In the genomic region with DNA sequence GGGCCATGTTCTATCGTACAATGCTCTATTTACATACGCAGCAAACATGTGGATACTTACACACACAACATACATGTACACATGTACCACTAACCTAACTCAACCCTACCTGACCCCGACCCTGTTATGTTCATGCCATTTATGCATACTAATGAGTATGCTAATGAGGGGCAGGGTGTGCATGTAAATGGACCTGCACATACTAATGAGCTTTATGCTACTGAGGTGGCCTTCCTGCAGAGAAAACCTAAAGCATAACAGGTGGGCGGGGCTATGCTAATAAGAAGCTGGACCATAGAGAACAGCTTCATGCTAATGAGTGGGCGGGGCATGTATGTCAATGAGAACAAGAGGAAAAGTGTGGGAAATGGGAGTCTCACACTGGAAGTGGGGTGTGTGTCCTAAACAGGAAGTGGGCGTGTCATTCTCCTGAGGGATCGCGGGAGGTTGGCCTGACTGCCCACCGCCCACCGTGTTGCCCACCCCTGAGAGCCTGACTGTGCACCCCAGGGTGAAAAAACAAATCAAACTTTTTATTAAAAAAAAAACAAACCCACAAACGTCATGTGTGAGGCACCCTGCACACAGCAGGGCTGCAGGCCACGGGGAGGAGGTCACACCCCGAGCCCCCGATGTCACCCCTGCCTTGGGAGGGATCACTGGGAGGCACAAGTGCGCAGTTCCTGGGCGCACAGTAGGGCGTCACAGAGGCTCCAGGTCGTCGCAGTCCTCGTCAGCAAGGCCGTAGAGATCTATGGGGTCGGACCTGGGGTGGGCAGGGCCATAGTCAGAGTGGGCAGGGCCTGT, we compare ENCODE assay signal across 8 mouse cellular contexts. TPM values are rescaled to one million over a fixed set of nuclear protein-coding genes. Genes with fewer than 3 reads are reported as not detected.
DNase-seq lines count a peak whose midpoint lies in the region; ATAC-seq and TF ChIP-seq lines count a peak whose summit lies in the region.

TSS of gene Ppp2r3d (minus strand) at position 803 of the 807 bp plus-strand sequence.

- no peak for TF ChIP-seq EP300 in lung, postnatal 0 days (IDR thresholded peaks at IDR 0.05)
- no peak for TF ChIP-seq EP300 in stomach, postnatal 0 days (optimal IDR thresholded peaks at IDR 0.05)

- no peak within 1 kb of the TSS for H3K4me3 ChIP-seq in embryonic facial prominence, embryonic 10.5 days
- H3K4me3 ChIP-seq in heart, embryonic 12.5 days: no peak within 1 kb of the TSS
- H3K4me3 ChIP-seq in kidney, postnatal 0 days (replicated peaks; ENCODE audit: low read depth, low read length): no peak within 1 kb of the TSS
- H3K4me3 ChIP-seq in lung, postnatal 0 days (ENCODE audit: low read depth, low read length): no peak within 1 kb of the TSS
- no peak within 1 kb of the TSS for H3K4me3 ChIP-seq in stomach, postnatal 0 days (ENCODE audit: low read depth, low read length)

- no peak for TF ChIP-seq CTCF in Patski (IDR thresholded peaks at IDR 0.05)
- no peak for TF ChIP-seq CTCF in kidney, postnatal 0 days (IDR thresholded peaks at IDR 0.05; ENCODE audit: low read depth)
- TF ChIP-seq CTCF in lung, postnatal 0 days (IDR thresholded peaks at IDR 0.05): no peak
- no peak for TF ChIP-seq CTCF in stomach, postnatal 0 days (IDR thresholded peaks at IDR 0.05; ENCODE audit: low read depth)

- H3K27ac ChIP-seq in embryonic facial prominence, embryonic 10.5 days (replicated peaks): no peak within 1 kb of the TSS
- H3K27ac ChIP-seq in heart, embryonic 12.5 days (ENCODE audit: poor library complexity, severe bottlenecking): no peak within 1 kb of the TSS
- H3K27ac ChIP-seq in kidney, postnatal 0 days: no peak within 1 kb of the TSS
- H3K27ac ChIP-seq in lung, postnatal 0 days (ENCODE audit: low read length): no peak within 1 kb of the TSS
- no peak within 1 kb of the TSS for H3K27ac ChIP-seq in stomach, postnatal 0 days (replicated peaks)

- in situ Hi-C loops in Patski (cut with MboI; ENCODE audit: low pct_unique_long_range_greater_than_20kb): no loop called here

- WGBS in embryonic facial prominence, embryonic 10.5 days: 97% methylated on average over 22 of the region's 22 CpGs
- 93% methylated on average over 22 of the region's 22 CpGs for WGBS in heart, embryonic 12.5 days
- WGBS in kidney, postnatal 0 days: 96% methylated on average over 22 of the region's 22 CpGs
- 94% methylated on average over 22 of the region's 22 CpGs for WGBS in lung, postnatal 0 days
- 97% methylated on average over 22 of the region's 22 CpGs for WGBS in stomach, postnatal 0 days

- H3K27me3 ChIP-seq in Patski: peaks cover 13% of the 10 kb centered on the region
- H3K27me3 ChIP-seq in embryonic facial prominence, embryonic 10.5 days (replicated peaks; ENCODE audit: low read depth, poor library complexity, severe bottlenecking): no peaks in the 10 kb centered on the region
- no peaks in the 10 kb centered on the region for H3K27me3 ChIP-seq in heart, embryonic 12.5 days (replicated peaks)
- no peaks in the 10 kb centered on the region for H3K27me3 ChIP-seq in kidney, postnatal 0 days (ENCODE audit: insufficient read depth, low read length)
- H3K27me3 ChIP-seq in lung, postnatal 0 days (replicated peaks; ENCODE audit: insufficient read depth, low read length): no peaks in the 10 kb centered on the region
- no peaks in the 10 kb centered on the region for H3K27me3 ChIP-seq in stomach, postnatal 0 days (ENCODE audit: control insufficient read depth, insufficient read depth, low read length)

- H3K36me3 ChIP-seq in embryonic facial prominence, embryonic 10.5 days (replicated peaks): peaks cover 17% of the 10 kb centered on the region
- peaks cover 17% of the 10 kb centered on the region for H3K36me3 ChIP-seq in heart, embryonic 12.5 days
- peaks cover 8% of the 10 kb centered on the region; the same call in 1 of the 2 replicates for H3K36me3 ChIP-seq in kidney, postnatal 0 days (ENCODE audit: insufficient read depth, low read length)
- H3K36me3 ChIP-seq in lung, postnatal 0 days (ENCODE audit: insufficient read depth, low read length): peaks cover 6% of the 10 kb centered on the region; the same call in 1 of the 2 replicates
- H3K36me3 ChIP-seq in stomach, postnatal 0 days (ENCODE audit: control insufficient read depth, insufficient read depth, low read length): peaks cover 5% of the 10 kb centered on the region

- H3K9me3 ChIP-seq in embryonic facial prominence, embryonic 10.5 days: peaks cover 12% of the 10 kb centered on the region; the same call in 1 of the 2 replicates
- H3K9me3 ChIP-seq in heart, embryonic 12.5 days (replicated peaks): peaks cover 13% of the 10 kb centered on the region
- H3K9me3 ChIP-seq in kidney, postnatal 0 days (replicated peaks; ENCODE audit: low read length): no peaks in the 10 kb centered on the region
- peaks cover 5% of the 10 kb centered on the region; the same call in 1 of the 2 replicates for H3K9me3 ChIP-seq in lung, postnatal 0 days (ENCODE audit: low read length)
- 0 out of 2 replicates have a peak, but pooled peaks cover 2% of the 10 kb centered on the region for H3K9me3 ChIP-seq in stomach, postnatal 0 days (ENCODE audit: control insufficient read depth, low read length)

- no peaks in the 10 kb centered on the region for H3K4me1 ChIP-seq in embryonic facial prominence, embryonic 10.5 days
- peaks cover 9% of the 10 kb centered on the region; the same call in 1 of the 2 replicates for H3K4me1 ChIP-seq in heart, embryonic 12.5 days (replicated peaks)
- H3K4me1 ChIP-seq in kidney, postnatal 0 days (replicated peaks; ENCODE audit: insufficient read depth, low read length): no peaks in the 10 kb centered on the region
- H3K4me1 ChIP-seq in lung, postnatal 0 days (ENCODE audit: insufficient read depth, low read depth, low read length): no peaks in the 10 kb centered on the region
- no peaks in the 10 kb centered on the region for H3K4me1 ChIP-seq in stomach, postnatal 0 days (replicated peaks; ENCODE audit: control insufficient read depth, insufficient read depth)

- no peak within 1 kb of the TSS for H3K4me2 ChIP-seq in heart, embryonic 12.5 days
- H3K4me2 ChIP-seq in kidney, postnatal 0 days (ENCODE audit: low read length): no peak within 1 kb of the TSS
- H3K4me2 ChIP-seq in lung, postnatal 0 days (replicated peaks; ENCODE audit: low read depth, low read length): no peak within 1 kb of the TSS
- H3K4me2 ChIP-seq in stomach, postnatal 0 days (replicated peaks; ENCODE audit: low read depth): no peak within 1 kb of the TSS

- POLR2A ChIA-PET in Patski (lab: Charles Lee): no interaction called here

- peak; percentile 6 for DNase-seq in kidney, adult 11 months
- DNase-seq in kidney, adult 18-20 months: no peak
- no peak for DNase-seq in Patski (ENCODE audit: low read depth, low spot score)
- DNase-seq in embryonic facial prominence, embryonic 10.5 days (ENCODE audit: low spot score): no peak
- DNase-seq in kidney, postnatal 0 days (ENCODE audit: low spot score): no peak
- peak; percentile 36 for DNase-seq in lung, postnatal 0 days (ENCODE audit: low spot score)
- peak; percentile 21 for DNase-seq in stomach, postnatal 0 days (ENCODE audit: low spot score)

- CTCF ChIA-PET in Patski (lab: Charles Lee): no interaction called here

- ATAC-seq in Patski: peak; percentile 31
- ATAC-seq in heart, embryonic 12.5 days (ENCODE audit: insufficient number of reproducible peaks, low FRiP score): peak; percentile 25; the same call in 1 of the 2 replicates
- ATAC-seq in kidney, postnatal 0 days (replicated peaks; ENCODE audit: low FRiP score, low read depth): peak; percentile 74
- peak; percentile 7; the same call in 1 of the 2 replicates for ATAC-seq in lung, postnatal 0 days
- ATAC-seq in stomach, postnatal 0 days (ENCODE audit: low FRiP score, low TSS enrichment): peak; percentile 79; the same call in 1 of the 2 replicates

- H3K9ac ChIP-seq in heart, embryonic 12.5 days: no peak within 1 kb of the TSS
- no peak within 1 kb of the TSS for H3K9ac ChIP-seq in kidney, postnatal 0 days (ENCODE audit: low read depth, low read length)
- no peak within 1 kb of the TSS for H3K9ac ChIP-seq in lung, postnatal 0 days (replicated peaks; ENCODE audit: low read depth)
- no peak within 1 kb of the TSS for H3K9ac ChIP-seq in stomach, postnatal 0 days (ENCODE audit: low read length)

RNA-seq across cellular contexts. Expression of gene Ppp2r3d, which starts in this region (rescaled TPM):
- polyA plus RNA-seq in Patski (2021): 116 TPM
- polyA plus RNA-seq in embryonic facial prominence, embryonic 10.5 days (2016; fragmentation: Nextera tagmentation; extraction: Ambion mirVana): 118 and 122 TPM in 2 replicates
- 131 and 147 TPM in 2 replicates for polyA plus RNA-seq in heart, embryonic 12.5 days (2016; fragmentation: Nextera tagmentation; extraction: Ambion mirVana)
- 131 and 136 TPM in 2 replicates for polyA plus RNA-seq in kidney, postnatal 0 days (2015; fragmentation: Nextera tagmentation; extraction: Ambion mirVana)
- polyA plus RNA-seq in lung, postnatal 0 days (2015; fragmentation: Nextera tagmentation; extraction: Ambion mirVana): 118 and 125 TPM in 2 replicates
- 78.9 and 88.2 TPM in 2 replicates for polyA plus RNA-seq in stomach, postnatal 0 days (2015; fragmentation: Nextera tagmentation; extraction: Ambion mirVana)

Comparison
In these comparisons a context has a peak if more than half of its experiments do, and no peak if none do; other contexts are left out.
1. DNase-seq: peak in kidney, adult 11 months (single experiment), lung, postnatal 0 days (single experiment) and stomach, postnatal 0 days (single experiment); none in kidney, adult 18-20 months (single experiment), Patski (single experiment), embryonic facial prominence, embryonic 10.5 days (single experiment) and kidney, postnatal 0 days (single experiment).
2. ATAC-seq: peak in every context shown above with its lines; median percentile 79 in stomach, postnatal 0 days; 74 in kidney, postnatal 0 days; 31 in Patski; 25 in heart, embryonic 12.5 days; 7 in lung, postnatal 0 days.